Mouse (Mus musculus) cerebellum, adult 2 months (tissue): ENCODE results near the gene Pigu. TPM values are rescaled to one million over a fixed set of nuclear protein-coding genes. Genes with fewer than 3 reads are reported as not detected.

ENCODE experiments used
- DNase-seq, 2 experiments: peaks; one replicate each; pipeline ENCODE4 v3.0.0; 2021
- H3K27ac ChIP-seq: fragments of 200-500 bp; 2 replicates; pipeline ENCODE4 v1.5.1; 2012; ENCODE audit warnings: low read length, control low read depth, inconsistent platforms; ENCODE audit not compliant: insufficient read depth
- H3K27me3 ChIP-seq: fragments of 200-500 bp; 2 replicates; pipeline ENCODE4 v1.6.1; 2012; ENCODE audit warnings: inconsistent platforms, mild to moderate bottlenecking, low read length, moderate library complexity; ENCODE audit not compliant: control insufficient read depth, insufficient read depth
- H3K4me1 ChIP-seq: fragments of 200-500 bp; 2 replicates; pipeline ENCODE4 v1.6.1; 2011; ENCODE audit warnings: low read length; ENCODE audit not compliant: control insufficient read depth, insufficient read depth
- H3K4me3 ChIP-seq: fragments of 200-500 bp; replicated peaks from 2 replicates; pipeline ENCODE3; 2011; ENCODE audit warnings: mild to moderate bottlenecking, low read depth, low read length, control low read depth; ENCODE audit not compliant: insufficient read depth
- CTCF ChIP-seq: fragments of 200-500 bp; IDR thresholded peaks from 2 replicates; pipeline ENCODE4 v1.5.1; 2011; ENCODE audit warnings: low read depth, mild to moderate bottlenecking, control low read depth, low read length, moderate library complexity, borderline replicate concordance; ENCODE audit not compliant: insufficient read depth
- POLR2A ChIP-seq: fragments of 200-500 bp; IDR thresholded peaks from 2 replicates; pipeline ENCODE4 v1.6.1; 2011; ENCODE audit warnings: low read length, control low read depth, borderline replicate concordance; ENCODE audit not compliant: insufficient read depth
- WGBS: fragments of 180-500 bp; shearing (Covaris S2); methylation state at CpG from one replicate; pipeline ENCODE4 v1.1.7; 2018; 5-methylcytosine and 5-hydroxymethylcytosine counted together
- polyA plus RNA-seq: library from polyadenylated mRNA; depleted of rRNA; stranded (reverse); fragments of >200 nt; gene quantifications from 2 replicates; pipeline ENCODE4 v1.2.3, GENCODE M21; 2012

The Pigu gene
- polyA plus RNA-seq, 1 experiment, result 38.3 TPM

GRCm38 (mm10) chr2:155374521-155374920, 17.3 kb upstream of the Pigu start:
- Histone ChIP-seq H3K27me3 (no peaks in the 10 kb centered on the region), H3K4me1 (no peaks in the 10 kb centered on the region), H3K27ac (no peak overlapping the region), H3K4me3 (no peak overlapping the region)
- no peak for DNase-seq
- TF ChIP-seq POLR2A (no peak), CTCF (no peak)

- no peaks in the 10 kb centered on the region for H3K27me3 ChIP-seq
- WGBS, result 73% methylated on average over 1 of the region's 1 CpGs
- no peak for TF ChIP-seq POLR2A
- no peak for TF ChIP-seq CTCF
Observed at GRCm38 (mm10) chr2:155373886-155374285, 16.7 kb upstream of the Pigu start.

GRCm38 (mm10) chr2:155373302-155373701, 16.1 kb upstream of the Pigu start:
- no peak for TF ChIP-seq CTCF
- no peak for TF ChIP-seq POLR2A
- Histone ChIP-seq H3K4me3 (no peak overlapping the region), H3K27me3 (no peaks in the 10 kb centered on the region), H3K4me1 (no peaks in the 10 kb centered on the region), H3K27ac (no peak overlapping the region)
- WGBS, result 84% methylated on average over 1 of the region's 1 CpGs
- DNase-seq, result no peak

More at GRCm38 (mm10) chr2:155373886-155374285, 16.7 kb upstream of the Pigu start:
- Histone ChIP-seq H3K4me3 (no peak overlapping the region), H3K4me1 (no peaks in the 10 kb centered on the region), H3K27ac (no peak overlapping the region)
- no peak for DNase-seq

GRCm38 (mm10) chr2:155372451-155372850, 15.2 kb upstream of the Pigu start:
- Histone ChIP-seq H3K4me1 (no peaks in the 10 kb centered on the region), H3K4me3 (no peak overlapping the region), H3K27ac (no peak overlapping the region), H3K27me3 (no peaks in the 10 kb centered on the region)
- no peak for DNase-seq
- 44% methylated on average over 4 of the region's 4 CpGs for WGBS
- no peak for TF ChIP-seq CTCF
- TF ChIP-seq POLR2A, result no peak

- TF ChIP-seq CTCF, result no peak
- no peak for TF ChIP-seq POLR2A
- DNase-seq, result no peak
- no peaks in the 10 kb centered on the region for H3K4me1 ChIP-seq
- H3K4me3 ChIP-seq, result no peak overlapping the region
- WGBS, result 49% methylated on average over 7 of the region's 7 CpGs
- no peaks in the 10 kb centered on the region for H3K27me3 ChIP-seq
- H3K27ac ChIP-seq, result no peak overlapping the region
Observed at GRCm38 (mm10) chr2:155369333-155369883, 12.2 kb upstream of the Pigu start.

GRCm38 (mm10) chr2:155367635-155368284, 10.5 kb upstream of the Pigu start:
- DNase-seq, result no peak
- H3K27me3 ChIP-seq, result no peaks in the 10 kb centered on the region
- 90% methylated on average over 7 of the region's 7 CpGs for WGBS
- TF ChIP-seq CTCF, result no peak
- no peak for TF ChIP-seq POLR2A
- H3K27ac ChIP-seq, result no peak overlapping the region
- H3K4me1 ChIP-seq, result no peaks in the 10 kb centered on the region
- H3K4me3 ChIP-seq, result no peak overlapping the region

GRCm38 (mm10) chr2:155357686-155358399, 613 bp upstream of the Pigu start:
- Histone ChIP-seq H3K4me1 (no peaks in the 10 kb centered on the region), H3K27ac (0 out of 2 replicates have a peak overlapping the region, but pooled peaks have one; percentile 1), H3K4me3 (peak overlapping the region; percentile 67), H3K27me3 (no peaks in the 10 kb centered on the region)
- TF ChIP-seq CTCF (no peak), POLR2A (no peak)
- 33% methylated on average over 14 of the region's 14 CpGs for WGBS
- peak; percentile 37 to 45 for DNase-seq
